Mouse (Mus musculus) C2C12 (cell line): Measurements from ENCODE around the gene Mcoln2. TPM values are rescaled to one million over a fixed set of nuclear protein-coding genes. Genes with fewer than 3 reads are reported as not detected.

Experiments
- H3K27me3 ChIP-seq: one replicate; pipeline ENCODE4 v1.6.1; 2011; ENCODE audit not compliant: control insufficient read depth, insufficient read depth, insufficient read length
- H3K36me3 ChIP-seq: one replicate; pipeline ENCODE4 v1.6.1; 2011; ENCODE audit not compliant: control insufficient read depth, insufficient read depth
- H3K4me3 ChIP-seq: one replicate; pipeline ENCODE4 v1.5.1; 2011; ENCODE audit warnings: mild to moderate bottlenecking, control low read depth; ENCODE audit not compliant: poor library complexity, insufficient read depth, severe bottlenecking
- H3K79me2 ChIP-seq: one replicate; pipeline ENCODE4 v1.6.1; 2011; ENCODE audit not compliant: control insufficient read depth, insufficient read depth
- H3K79me3 ChIP-seq: one replicate; pipeline ENCODE4 v1.6.1; 2011; ENCODE audit warnings: low read depth, control low read depth
- H3ac ChIP-seq: one replicate; pipeline ENCODE3; 2011; ENCODE audit warnings: low read depth; ENCODE audit not compliant: control insufficient read depth, insufficient read length
- CEBPB ChIP-seq: IDR thresholded peaks from one replicate; pipeline ENCODE4 v1.6.1; 2011; ENCODE audit warnings: low read depth, mild to moderate bottlenecking, control low read depth, moderate library complexity
- CTCF ChIP-seq: IDR thresholded peaks from one replicate; pipeline ENCODE4 v1.5.1; 2011; ENCODE audit not compliant: control insufficient read depth, insufficient read depth, insufficient read length
- FOSL1 ChIP-seq: IDR thresholded peaks from one replicate; pipeline ENCODE4 v1.8.0; 2011; ENCODE audit warnings: mild to moderate bottlenecking, low read length; ENCODE audit not compliant: poor library complexity, insufficient read depth, severe bottlenecking
- MAX ChIP-seq: IDR thresholded peaks from one replicate; pipeline ENCODE4 v1.6.1; 2011; ENCODE audit warnings: mild to moderate bottlenecking, control low read depth
- MYOD1 ChIP-seq: IDR thresholded peaks from one replicate; pipeline ENCODE4 v1.6.1; 2011; ENCODE audit warnings: low read depth; ENCODE audit not compliant: control insufficient read depth, insufficient read length
- MYOG ChIP-seq: IDR thresholded peaks from one replicate; pipeline ENCODE4 v1.6.1; 2011; ENCODE audit not compliant: control insufficient read depth, insufficient read length; ENCODE audit errors: extremely low read depth
- USF1 ChIP-seq: IDR thresholded peaks from one replicate; pipeline ENCODE4 v1.6.1; 2011; ENCODE audit warnings: low read depth, mild to moderate bottlenecking, control low read depth, moderate library complexity
- polyA plus RNA-seq: library from polyadenylated mRNA; unstranded; fragments of >200 nt; fragmentation: generic; extraction: Trizol; gene quantifications from one replicate; pipeline ENCODE4 v1.2.1, GENCODE M21; 2012; ENCODE audit warnings: missing spikeins

Gene Mcoln2
- polyA plus RNA-seq, 1 experiment: 0.01 TPM

- Histone ChIP-seq H3K79me3 (no peaks in the 10 kb centered on the region), H3K4me3 (no peak overlapping the region), H3K36me3 (no peaks in the 10 kb centered on the region), H3K27me3 (no peaks in the 10 kb centered on the region), H3ac (no peak overlapping the region), H3K79me2 (no peaks in the 10 kb centered on the region)
- TF ChIP-seq MYOD1: no peak
- TF ChIP-seq FOSL1: no peak
- TF ChIP-seq CEBPB: no peak
- TF ChIP-seq MYOG: no peak
- TF ChIP-seq MAX: no peak
- TF ChIP-seq CTCF: no peak
- TF ChIP-seq USF1: no peak
Observed at GRCm38 (mm10) chr3:146108945-146109344, 40.7 kb upstream of the Mcoln2 start.

- Histone ChIP-seq H3K4me3 (no peak overlapping the region), H3K36me3 (no peaks in the 10 kb centered on the region), H3K27me3 (no peaks in the 10 kb centered on the region), H3K79me3 (no peaks in the 10 kb centered on the region), H3K79me2 (no peaks in the 10 kb centered on the region), H3ac (no peak overlapping the region)
- TF ChIP-seq CEBPB (no peak), MAX (no peak), FOSL1 (no peak)
Observed at GRCm38 (mm10) chr3:146110358-146110757, 39.3 kb upstream of the Mcoln2 start.

GRCm38 (mm10) chr3:146110916-146111315 lies 38.7 kb upstream of the Mcoln2 start:
- Histone ChIP-seq H3ac (no peak overlapping the region), H3K79me3 (no peaks in the 10 kb centered on the region), H3K4me3 (no peak overlapping the region), H3K36me3 (no peaks in the 10 kb centered on the region), H3K79me2 (no peaks in the 10 kb centered on the region), H3K27me3 (no peaks in the 10 kb centered on the region)
- TF ChIP-seq USF1 (no peak), CTCF (no peak), MYOG (no peak), CEBPB (no peak)

- H3K4me3 ChIP-seq: no peak within 1 kb of the TSS
Observed at GRCm38 (mm10) chr3:146117258-146117996, 32.2 kb upstream of the Mcoln2 start, which contains the start of gene Mcoln3. Gene Mcoln3, plus strand, starts transcription at chr3:146117450.

DNA sequence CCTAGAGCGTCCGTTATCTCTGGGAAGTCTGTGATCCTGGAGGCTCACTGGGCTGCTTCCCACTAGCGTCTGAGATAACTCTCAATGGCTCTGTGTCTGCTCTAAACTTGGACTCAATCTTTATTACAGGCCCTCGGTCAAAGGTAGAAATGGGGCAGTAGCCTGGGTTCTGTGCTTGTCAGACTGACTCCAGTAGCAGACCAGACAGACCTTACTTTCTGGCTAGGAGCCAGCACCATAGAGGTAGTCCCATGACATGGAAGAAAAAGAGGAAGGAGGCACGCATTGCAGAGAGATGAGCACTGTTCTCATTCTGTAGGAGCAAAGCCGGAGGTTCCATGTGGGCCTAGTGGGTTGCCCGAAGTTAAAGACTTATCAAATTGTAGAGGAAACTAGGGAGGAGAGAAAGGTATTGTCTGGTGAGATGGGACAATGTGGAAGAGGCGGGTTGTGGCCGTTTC lies 31.6 kb upstream of the Mcoln2 start:
- no peak for TF ChIP-seq USF1
- TF ChIP-seq MYOG: no peak
- no peak for TF ChIP-seq FOSL1
- H3K79me3 ChIP-seq: no peaks in the 10 kb centered on the region
- no peaks in the 10 kb centered on the region for H3K36me3 ChIP-seq
- H3K27me3 ChIP-seq: no peaks in the 10 kb centered on the region
- no peak overlapping the region for H3K4me3 ChIP-seq
- H3K79me2 ChIP-seq: no peaks in the 10 kb centered on the region
- no peak overlapping the region for H3ac ChIP-seq

More at GRCm38 (mm10) chr3:146117258-146117996, 32.2 kb upstream of the Mcoln2 start, which contains the start of gene Mcoln3:
- no peaks in the 10 kb centered on the region for H3K27me3 ChIP-seq
- no peaks in the 10 kb centered on the region for H3K79me2 ChIP-seq
- H3K36me3 ChIP-seq: no peaks in the 10 kb centered on the region
- no peaks in the 10 kb centered on the region for H3K79me3 ChIP-seq
- TF ChIP-seq CTCF (no peak), MYOG (no peak), MAX (no peak), MYOD1 (no peak), CEBPB (no peak), USF1 (no peak), FOSL1 (no peak)
- no peak within 1 kb of the TSS for H3ac ChIP-seq

- Histone ChIP-seq H3K4me3 (no peak overlapping the region), H3K79me2 (no peaks in the 10 kb centered on the region)
Observed at GRCm38 (mm10) chr3:146121310-146122124, 28.1 kb upstream of the Mcoln2 start.

More at GRCm38 (mm10) chr3:146121310-146122124, 28.1 kb upstream of the Mcoln2 start:
- no peaks in the 10 kb centered on the region for H3K27me3 ChIP-seq
- TF ChIP-seq USF1: no peak
- no peak for TF ChIP-seq MAX
- TF ChIP-seq CEBPB: no peak
- TF ChIP-seq MYOG: no peak
- TF ChIP-seq CTCF: no peak
- no peak for TF ChIP-seq MYOD1
- TF ChIP-seq FOSL1: no peak
- H3ac ChIP-seq: no peak overlapping the region
- H3K79me3 ChIP-seq: no peaks in the 10 kb centered on the region
- no peaks in the 10 kb centered on the region for H3K36me3 ChIP-seq
